Mouse (Mus musculus) kidney, postnatal 14 days (tissue): ENCODE results near the gene Senp3.

Source experiments
- DNase-seq: peaks from one replicate; pipeline ENCODE4 v3.0.0; 2022; ENCODE audit warnings: mixed read lengths

The Senp3 gene

GRCm38 (mm10) chr11:69679144-69679543 lies 2.7 kb downstream of the Senp3 start:
- no peak for DNase-seq

DNA sequence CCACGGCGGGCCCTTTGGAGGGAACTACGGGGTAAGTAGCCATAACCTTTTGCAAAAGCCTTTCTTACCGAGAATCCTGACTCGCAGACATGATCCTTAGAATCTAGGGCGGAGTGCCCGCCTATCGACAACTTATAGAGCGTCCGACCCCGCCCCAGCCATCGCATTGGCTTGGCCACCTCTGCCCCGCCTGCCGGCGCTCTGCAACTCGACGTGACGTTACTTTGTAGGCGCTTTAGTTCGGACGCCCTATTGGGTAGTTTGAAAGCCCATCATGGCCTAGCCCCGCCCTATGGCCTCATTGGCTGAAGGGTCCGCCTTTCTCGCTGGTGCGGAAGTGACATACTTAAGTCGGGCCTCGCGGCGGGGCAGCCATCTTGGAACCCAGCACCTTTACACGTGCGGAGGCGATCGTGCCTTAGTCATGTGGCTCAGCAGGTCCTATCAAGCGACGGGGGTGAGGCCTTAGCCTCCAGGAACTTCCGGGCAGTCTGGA lies 9.6 kb downstream of the Senp3 start, which contains the start of gene Eif4a1:
Gene Eif4a1, minus strand, starts transcription at position 213 of the 496 bp plus-strand sequence.
- peak; percentile 100 for DNase-seq

GRCm38 (mm10) chr11:69671726-69672124 lies 10.2 kb downstream of the Senp3 start:
- no peak for DNase-seq

- DNase-seq = peak; percentile 96
Observed at GRCm38 (mm10) chr11:69670786-69671725, 10.8 kb downstream of the Senp3 start.

- no peak for DNase-seq
Observed at GRCm38 (mm10) chr11:69666665-69667005, 15.2 kb downstream of the Senp3 start.

DNA sequence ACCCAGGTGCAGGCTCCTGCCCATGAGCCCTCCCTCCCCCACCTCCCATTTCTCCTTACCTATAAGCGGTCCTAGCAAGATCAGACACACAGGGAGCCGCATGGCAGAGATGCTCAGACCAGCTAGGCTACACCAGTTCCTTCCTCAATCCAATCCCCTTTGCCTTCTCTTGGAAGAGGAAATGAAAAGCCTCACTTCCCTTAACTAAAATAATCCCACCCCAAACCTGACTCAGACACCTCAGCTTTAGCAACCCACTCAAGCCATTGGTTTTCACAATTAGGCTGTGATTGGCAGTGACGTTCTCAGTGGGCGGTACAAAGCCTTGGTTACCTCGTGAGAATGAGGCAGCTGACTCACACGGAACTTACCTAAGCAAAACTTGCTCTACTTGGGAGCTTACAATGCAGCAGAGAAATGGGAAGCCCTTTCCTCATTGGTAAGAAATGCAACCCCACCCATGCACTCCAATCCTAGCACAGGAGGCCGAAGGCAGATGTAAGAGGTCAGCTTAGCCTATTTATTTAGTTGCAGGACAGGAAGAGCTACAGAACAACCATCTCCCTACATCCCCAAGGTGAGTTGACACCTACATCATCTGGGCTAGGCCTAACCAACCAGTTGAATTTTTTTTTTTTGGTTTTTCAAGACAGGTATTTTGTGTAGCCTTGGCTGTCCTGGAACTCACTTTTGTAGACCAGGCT lies 15.8 kb downstream of the Senp3 start, which contains the start of gene Cd68:
Gene Cd68, minus strand, starts transcription at position 193 of the 704 bp plus-strand sequence.
- DNase-seq = no peak

GRCm38 (mm10) chr11:69665457-69665960 lies 16.4 kb downstream of the Senp3 start:
- no peak for DNase-seq

GRCm38 (mm10) chr11:69664841-69665240 lies 17.0 kb downstream of the Senp3 start:
- DNase-seq = no peak

- DNase-seq = no peak
Observed at GRCm38 (mm10) chr11:69663795-69664194, 18.1 kb downstream of the Senp3 start.

DNA sequence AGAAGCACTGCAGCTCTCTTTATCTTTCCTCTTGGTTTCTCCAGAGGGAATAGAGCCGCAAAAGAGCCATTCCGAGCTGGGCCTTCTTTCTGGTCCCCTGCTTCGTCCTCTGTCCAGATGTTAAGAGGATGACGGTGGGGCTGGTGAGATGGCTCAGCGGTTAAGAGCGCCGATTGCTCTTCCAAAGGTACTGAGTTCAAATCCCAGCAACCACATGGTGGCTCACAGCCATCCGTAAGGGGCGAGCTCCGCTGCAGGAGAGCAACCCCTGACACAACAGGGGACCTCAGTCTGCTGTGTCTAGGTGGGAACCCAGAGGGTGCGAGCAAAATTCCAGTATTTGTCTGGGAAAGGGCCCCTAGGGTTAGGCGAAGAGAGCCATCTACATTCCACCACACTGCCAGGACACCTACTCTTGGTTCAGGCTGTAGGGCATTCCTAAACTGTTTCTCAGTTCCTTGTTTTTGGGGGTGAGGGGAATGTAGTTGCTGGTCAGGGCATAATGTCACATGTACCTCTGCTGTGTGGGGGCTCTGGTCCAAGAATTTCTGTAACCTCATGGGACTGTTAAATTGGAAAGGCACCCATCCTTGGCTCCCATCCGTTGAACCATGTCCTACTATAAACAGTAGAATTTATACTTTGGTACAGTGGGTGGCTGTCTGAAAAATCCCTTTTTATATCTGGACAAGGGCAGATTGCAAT lies 18.8 kb downstream of the Senp3 start:
- DNase-seq = no peak

DNA sequence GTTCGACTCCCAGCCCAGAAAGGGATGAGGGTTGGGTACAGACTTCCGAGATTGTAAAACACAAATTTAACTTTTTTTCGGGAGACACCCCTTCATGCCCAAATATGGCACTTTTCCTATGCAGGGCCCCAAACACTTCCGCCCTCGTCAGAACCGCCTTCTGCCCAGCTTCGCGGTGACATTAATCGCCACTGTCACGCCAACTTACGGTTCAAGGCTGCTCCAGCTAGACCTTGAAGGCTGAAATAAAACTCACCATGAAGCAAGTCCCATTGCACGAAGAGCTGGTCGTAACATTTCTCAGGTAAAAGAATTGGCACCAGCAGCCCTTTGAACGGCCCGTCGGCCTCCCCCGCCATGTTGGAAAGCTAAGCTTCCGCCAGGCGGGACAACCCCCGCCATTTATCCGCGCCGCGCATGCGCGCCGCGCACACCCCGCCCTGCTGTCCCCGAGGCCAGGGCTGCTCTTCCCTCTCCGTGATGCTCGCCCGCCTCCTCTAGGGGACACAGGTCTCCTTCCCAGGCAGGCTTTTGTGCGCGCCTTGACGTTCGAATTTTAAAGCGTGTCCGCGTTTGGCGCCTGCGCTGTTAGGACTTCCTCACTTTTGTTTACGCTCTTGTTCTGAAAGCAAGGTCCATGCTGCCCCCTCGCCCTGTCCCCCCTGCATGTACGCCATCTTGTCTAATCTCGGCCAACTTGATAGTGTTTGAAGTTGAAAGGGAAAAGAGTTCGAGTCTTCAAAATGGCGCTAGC lies 19.5 kb downstream of the Senp3 start, which contains the start of gene Mpdu1:
Gene Mpdu1, minus strand, starts transcription at position 430 of the 754 bp plus-strand sequence.
- DNase-seq = peak; percentile 96

- peak; percentile 33 for DNase-seq
Observed at GRCm38 (mm10) chr11:69661221-69661881, 20.5 kb downstream of the Senp3 start.

DNA sequence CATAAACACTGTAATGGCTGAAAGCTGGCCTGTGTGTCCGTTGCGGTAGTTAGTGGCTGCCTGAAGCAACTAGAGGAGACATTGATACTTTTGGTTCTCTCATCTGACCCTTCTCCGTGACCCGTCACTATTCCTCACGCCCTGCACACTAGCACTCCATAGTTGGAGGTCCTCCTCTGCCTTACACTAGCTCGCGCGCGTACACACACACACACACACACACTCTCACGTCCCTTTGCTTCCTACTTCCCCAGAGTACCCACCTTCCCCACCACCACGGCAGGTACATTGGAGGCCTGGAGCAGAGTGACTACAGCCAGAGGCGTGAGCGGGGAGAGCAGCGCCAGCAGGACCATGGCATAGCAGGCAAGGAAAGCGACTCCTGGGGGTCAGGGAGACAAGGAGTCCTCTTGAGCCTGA lies 24.4 kb downstream of the Senp3 start:
- no peak for DNase-seq

- peak; percentile 48 for DNase-seq
Observed at GRCm38 (mm10) chr11:69656617-69657461, 25.0 kb downstream of the Senp3 start.

GRCm38 (mm10) chr11:69656065-69656455 lies 25.8 kb downstream of the Senp3 start:
- no peak for DNase-seq

GRCm38 (mm10) chr11:69655264-69656064 lies 26.4 kb downstream of the Senp3 start, which contains the start of gene Sox15:
TSS of gene Sox15 (plus strand) at chr11:69655314.
- DNase-seq = peak; percentile 83

DNA sequence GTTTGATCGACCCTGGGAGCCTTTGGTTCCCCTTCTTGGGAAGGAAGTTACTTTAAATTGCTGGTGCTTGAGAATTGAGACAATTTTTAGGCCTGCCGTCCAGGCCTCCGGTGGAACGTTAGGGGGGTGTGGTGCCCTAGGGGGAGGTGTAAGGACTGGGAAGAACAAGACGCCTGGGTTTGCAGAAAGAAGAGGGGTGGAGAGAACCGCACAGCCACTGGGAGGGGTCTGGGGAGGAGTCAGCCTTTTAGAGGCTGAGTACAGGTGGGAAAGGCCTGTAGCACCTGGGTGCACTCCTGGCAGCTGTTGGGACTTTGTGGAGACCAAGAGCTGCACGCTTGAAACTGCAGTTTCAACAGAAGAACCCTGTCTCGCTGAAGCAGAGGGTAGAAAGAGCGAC lies 27.1 kb downstream of the Senp3 start:
- no peak for DNase-seq

GRCm38 (mm10) chr11:69653399-69653798 lies 28.5 kb downstream of the Senp3 start:
- DNase-seq = no peak

DNA sequence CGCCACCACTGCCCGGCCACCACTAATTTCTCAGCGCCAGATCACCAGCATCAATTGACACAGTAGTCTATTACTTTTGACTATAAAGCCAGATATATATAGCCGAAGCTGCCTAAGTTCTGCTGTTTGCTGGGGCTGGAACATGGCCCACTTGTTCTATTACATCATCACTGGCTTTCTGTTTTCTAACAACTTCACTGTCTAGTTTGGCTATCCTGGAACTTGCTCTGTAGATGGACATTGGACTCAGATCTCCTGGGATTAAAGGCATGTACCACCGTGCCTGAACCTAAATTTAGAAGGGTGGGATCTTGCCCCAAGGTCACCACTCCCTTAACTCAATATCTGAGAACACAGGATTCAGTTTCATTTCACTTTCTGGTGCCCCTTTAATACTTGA lies 36.0 kb downstream of the Senp3 start:
- no peak for DNase-seq
